Comparison of ENCODE assay signal across 33 mouse cellular contexts in genomic region chr4:154371542-154372247, GRCm38 (mm10). TPM values are rescaled to one million over a fixed set of nuclear protein-coding genes. Genes with fewer than 3 reads are reported as not detected.
A peak's percentile ranks its signal among the peaks of the same experiment; 100 is the strongest.
DNase-seq lines count a peak whose midpoint lies in the region; ATAC-seq lines count a peak whose summit lies in the region.
"Had no signal": no experiment of that assay in that cellular context is flagged by ENCODE, and none has a peak within 500 bp of the region (broad histone marks: within the 10 kb centered on the region; RNA-seq: fewer than 3 reads in every experiment).

No protein-coding gene starts in this region.

- no peaks in the 10 kb centered on the region for H3K27me3 ChIP-seq in midbrain, embryonic 11.5 days (ENCODE audit: control insufficient read depth, insufficient read depth, low read length)
- H3K27me3 ChIP-seq in midbrain, embryonic 10.5 days (ENCODE audit: low read depth, poor library complexity, severe bottlenecking): peaks cover 42% of the 10 kb centered on the region
- no peaks in the 10 kb centered on the region for H3K27me3 ChIP-seq in limb, embryonic 15.5 days
- H3K27me3 ChIP-seq in liver, embryonic 12.5 days (replicated peaks): no peaks in the 10 kb centered on the region
- H3K27me3 ChIP-seq: embryonic facial prominence, embryonic 12.5 days; forebrain, embryonic 13.5 days; intestine, embryonic 15.5 days had no signal

- H3K27ac ChIP-seq in midbrain, embryonic 11.5 days (ENCODE audit: low read depth, low read length): no peak overlapping the region
- no peak overlapping the region; the same call in 1 of the 2 replicates for H3K27ac ChIP-seq in midbrain, embryonic 10.5 days (replicated peaks)
- peak overlapping the region; percentile 22; the same call in 1 of the 2 replicates for H3K27ac ChIP-seq in limb, embryonic 15.5 days
- no peak overlapping the region for H3K27ac ChIP-seq in liver, embryonic 12.5 days
- H3K27ac ChIP-seq: embryonic facial prominence, embryonic 12.5 days; forebrain, embryonic 13.5 days; hindbrain, embryonic 15.5 days; intestine, embryonic 15.5 days; midbrain, embryonic 12.5 days had no signal

- no peak for ATAC-seq in midbrain, embryonic 11.5 days (ENCODE audit: low FRiP score)
- no peak for ATAC-seq in limb, embryonic 15.5 days (ENCODE audit: insufficient number of reproducible peaks, low FRiP score, low TSS enrichment, low read depth)
- no peak for ATAC-seq in liver, embryonic 12.5 days
- ATAC-seq: forebrain, embryonic 13.5 days; intestine, embryonic 15.5 days had no signal

- WGBS in midbrain, embryonic 11.5 days: 86% methylated on average over 13 of the region's 13 CpGs
- 85% methylated on average over 13 of the region's 13 CpGs for WGBS in midbrain, embryonic 10.5 days
- WGBS in limb, embryonic 15.5 days: 28% methylated on average over 13 of the region's 13 CpGs
- WGBS in liver, embryonic 12.5 days (ENCODE audit: insufficient replicate concordance): 63% methylated on average over 13 of the region's 13 CpGs

- no peak overlapping the region for H3K9ac ChIP-seq in midbrain, embryonic 11.5 days (ENCODE audit: low read length)
- no peak overlapping the region for H3K9ac ChIP-seq in limb, embryonic 15.5 days
- no peak overlapping the region for H3K9ac ChIP-seq in liver, embryonic 12.5 days
- H3K9ac ChIP-seq: embryonic facial prominence, embryonic 12.5 days; forebrain, embryonic 13.5 days; hindbrain, embryonic 15.5 days; intestine, embryonic 15.5 days; midbrain, embryonic 12.5 days had no signal

- H3K4me1 ChIP-seq in midbrain, embryonic 11.5 days (ENCODE audit: control insufficient read depth, insufficient read depth, low read length): no peaks in the 10 kb centered on the region
- H3K4me1 ChIP-seq in midbrain, embryonic 10.5 days: peaks cover 20% of the 10 kb centered on the region
- H3K4me1 ChIP-seq in limb, embryonic 15.5 days: peaks cover 17% of the 10 kb centered on the region
- 0 out of 2 replicates have a peak, but pooled peaks cover 4% of the 10 kb centered on the region for H3K4me1 ChIP-seq in liver, embryonic 12.5 days
- H3K4me1 ChIP-seq: hindbrain, embryonic 15.5 days had no signal

- H3K9me3 ChIP-seq in midbrain, embryonic 11.5 days (ENCODE audit: control insufficient read depth, low read length): no peaks in the 10 kb centered on the region
- no peaks in the 10 kb centered on the region for H3K9me3 ChIP-seq in midbrain, embryonic 10.5 days (replicated peaks)
- H3K9me3 ChIP-seq in limb, embryonic 15.5 days: no peaks in the 10 kb centered on the region
- H3K9me3 ChIP-seq in liver, embryonic 12.5 days (replicated peaks): no peaks in the 10 kb centered on the region
- H3K9me3 ChIP-seq: embryonic facial prominence, embryonic 12.5 days; forebrain, embryonic 13.5 days; hindbrain, embryonic 15.5 days; intestine, embryonic 15.5 days; midbrain, embryonic 12.5 days had no signal

- DNase-seq in cerebellum, postnatal 10 days: peak; percentile 35 to 48
- no peak for DNase-seq in cerebellum, postnatal 25 days
- DNase-seq in midbrain, embryonic 11.5 days (ENCODE audit: low spot score, missing footprints): peak; percentile 83
- no peak for DNase-seq in midbrain, embryonic 10.5 days (ENCODE audit: low spot score)
- peak; percentile 87 for DNase-seq in forelimb bud, embryonic 11.5 days (ENCODE audit: low read depth, low spot score)
- DNase-seq in gastrocnemius, adult 18-20 months (ENCODE audit: low spot score): no peak
- DNase-seq: adrenal gland, postnatal 14 days; cerebellum, adult 9-11 months; gastrocnemius, postnatal 10 days; heart, adult 11 months; kidney, adult 8-10 months; kidney, postnatal 14 days; layer of hippocampus, postnatal 36 days; liver; lung, postnatal 4 days; retina, postnatal 1 day; right cerebral cortex, postnatal 25 days; spleen, adult 18-20 months; thymus, postnatal 25 days had no signal

- H3K4me3 ChIP-seq in midbrain, embryonic 11.5 days (ENCODE audit: low read depth, low read length): no peak overlapping the region
- H3K4me3 ChIP-seq in midbrain, embryonic 10.5 days: no peak overlapping the region
- no peak overlapping the region for H3K4me3 ChIP-seq in limb, embryonic 15.5 days
- H3K4me3 ChIP-seq in liver, embryonic 12.5 days: no peak overlapping the region
- H3K4me3 ChIP-seq: embryonic facial prominence, embryonic 12.5 days; erythroblast, embryonic 14.5 days; forebrain, embryonic 13.5 days; hindbrain, embryonic 15.5 days; intestine, embryonic 15.5 days; layer of hippocampus, adult 2 months; midbrain, embryonic 12.5 days had no signal

- no peaks in the 10 kb centered on the region for H3K36me3 ChIP-seq in midbrain, embryonic 11.5 days (ENCODE audit: control insufficient read depth, insufficient read depth, low read length)
- H3K36me3 ChIP-seq in midbrain, embryonic 10.5 days: no peaks in the 10 kb centered on the region
- no peaks in the 10 kb centered on the region for H3K36me3 ChIP-seq in limb, embryonic 15.5 days
- H3K36me3 ChIP-seq in liver, embryonic 12.5 days: no peaks in the 10 kb centered on the region
- H3K36me3 ChIP-seq: embryonic facial prominence, embryonic 12.5 days; hindbrain, embryonic 15.5 days; intestine, embryonic 15.5 days; midbrain, embryonic 12.5 days had no signal

- H3K4me2 ChIP-seq in midbrain, embryonic 11.5 days: no peak overlapping the region
- no peak overlapping the region for H3K4me2 ChIP-seq in limb, embryonic 15.5 days
- H3K4me2 ChIP-seq in liver, embryonic 12.5 days: no peak overlapping the region
- H3K4me2 ChIP-seq: embryonic facial prominence, embryonic 12.5 days; forebrain, embryonic 13.5 days; hindbrain, embryonic 15.5 days; intestine, embryonic 15.5 days; midbrain, embryonic 12.5 days had no signal

RNA-seq across cellular contexts. Expression of gene B230104I21Rik, which starts 35.8 kb away (rescaled TPM):
- polyA plus RNA-seq in midbrain, embryonic 11.5 days (2014; fragmentation: Nextera tagmentation; extraction: Ambion mirVana): not detected in 2 replicates
- 0.16 TPM in 1 of 2 replicates, not detected in the other for polyA plus RNA-seq in midbrain, embryonic 10.5 days (2016; fragmentation: Nextera tagmentation; extraction: Ambion mirVana)
- not detected in 2 replicates for polyA plus RNA-seq in limb, embryonic 15.5 days (2015; fragmentation: Nextera tagmentation; extraction: Ambion mirVana)
- total RNA-seq in gastrocnemius, adult 18-20 months (2021): not detected
- polyA plus RNA-seq in liver, embryonic 12.5 days (2016; fragmentation: Nextera tagmentation; extraction: Ambion mirVana): not detected in 2 replicates
- total RNA-seq: adrenal gland, postnatal 14 days; gastrocnemius, postnatal 10 days; heart, postnatal 25 days; left cerebral cortex, postnatal 10 days had no signal
- polyA plus RNA-seq: embryonic facial prominence, embryonic 12.5 days; erythroblast, embryonic 14.5 days; heart, embryonic 14.5 days; hindbrain, embryonic 15.5 days; intestine, embryonic 15.5 days; liver, embryonic 16.5 days; lung, embryonic 16.5 days; midbrain, embryonic 12.5 days had no signal

Comparison
In these comparisons a context has a peak if more than half of its experiments do, and no peak if none do; other contexts are left out.
1. DNase-seq: peak in cerebellum, postnatal 10 days (2 of 2), midbrain, embryonic 11.5 days (single experiment) and forelimb bud, embryonic 11.5 days (single experiment); none in cerebellum, postnatal 25 days (0 of 2), midbrain, embryonic 10.5 days (single experiment) and gastrocnemius, adult 18-20 months (single experiment).